Mouse (Mus musculus) layer of hippocampus, adult 8-10 months (tissue): Measurements from ENCODE around the gene Ano6. TPM values are rescaled to one million over a fixed set of nuclear protein-coding genes. Genes with fewer than 3 reads are reported as not detected.

Experiments
- DNase-seq, 2 experiments: peaks; one replicate each; pipeline ENCODE4 v3.0.0; 2022; ENCODE audit warnings: low spot score in 2 of 2
- total RNA-seq, 4 experiments: library from RNA; stranded (reverse); gene quantifications; 2 replicates each; pipeline ENCODE4 v1.2.4; 2022

Ano6 gene
- total RNA-seq, 4 experiments from 2014 or later: 27.0 to 34.1 (median 29.7) TPM

DNA sequence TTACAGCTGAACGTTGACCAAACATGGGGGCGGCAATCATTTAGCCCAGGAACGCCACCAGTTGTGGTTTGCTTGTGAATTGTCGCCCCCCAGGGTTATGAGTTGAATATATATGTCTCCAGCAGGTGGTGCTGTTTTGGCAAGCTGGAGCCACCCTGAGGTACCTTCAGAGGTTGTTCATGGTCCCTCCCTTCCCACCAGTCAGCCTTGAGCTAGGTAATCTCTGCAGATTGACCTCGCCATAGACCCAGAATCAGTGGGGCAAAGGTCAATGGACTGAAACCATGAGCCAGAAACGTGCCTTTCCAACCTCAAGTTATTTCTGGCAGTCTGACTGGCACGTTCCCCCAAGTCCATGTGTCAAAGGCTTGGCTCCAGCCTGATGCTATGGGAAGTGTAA, 22.8 kb upstream of the Ano6 start:
- no peak for DNase-seq

DNA sequence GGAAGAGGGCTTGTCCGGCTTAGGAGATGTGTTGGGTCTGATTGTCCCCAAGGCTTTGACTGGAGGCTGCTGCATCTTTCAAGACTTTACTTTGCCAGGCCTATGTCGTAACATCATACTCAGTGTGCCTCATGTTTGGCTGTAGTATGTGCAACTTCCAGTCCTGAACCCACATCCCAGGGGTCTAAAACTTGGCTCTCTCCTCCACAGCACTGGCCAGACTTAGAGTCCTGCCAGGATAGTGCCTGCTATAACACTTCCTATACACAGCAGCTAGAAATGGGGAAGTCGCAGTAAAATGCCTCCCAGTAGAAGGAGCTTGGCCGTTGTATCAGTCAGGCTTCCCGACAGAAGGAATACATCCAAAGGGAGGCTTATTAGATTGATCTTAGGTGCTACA, 21.9 kb upstream of the Ano6 start:
- no peak for DNase-seq

GRCm38 (mm10) chr15:95769576-95769975, 21.1 kb upstream of the Ano6 start:
- DNase-seq: no peak

DNA sequence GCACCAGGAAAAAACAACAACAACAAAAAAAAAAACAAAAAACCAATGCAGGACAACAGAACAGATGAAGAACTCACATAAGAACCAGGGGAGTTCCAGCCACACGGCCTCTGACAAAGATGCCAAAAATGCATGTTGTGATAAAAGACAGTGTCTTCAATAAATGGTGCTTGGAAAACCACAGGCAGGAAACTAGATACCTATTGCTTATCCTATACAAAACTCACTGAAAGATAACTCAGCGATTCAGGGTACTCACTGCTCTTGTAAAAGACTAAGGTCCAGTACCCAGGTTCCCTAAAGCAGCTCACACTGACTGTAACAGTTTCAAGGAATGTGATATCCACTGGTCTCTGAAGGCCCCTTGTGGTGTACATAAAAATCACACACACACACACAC, 20.3 kb upstream of the Ano6 start:
- no peak for DNase-seq

GRCm38 (mm10) chr15:95772374-95772773, 18.3 kb upstream of the Ano6 start:
- DNase-seq: no peak

- DNase-seq: peak in 1 of 2 experiments; percentile 44
These were observed 17.5 kb upstream of the Ano6 start for GRCm38 (mm10) chr15:95772861-95773836.

DNA sequence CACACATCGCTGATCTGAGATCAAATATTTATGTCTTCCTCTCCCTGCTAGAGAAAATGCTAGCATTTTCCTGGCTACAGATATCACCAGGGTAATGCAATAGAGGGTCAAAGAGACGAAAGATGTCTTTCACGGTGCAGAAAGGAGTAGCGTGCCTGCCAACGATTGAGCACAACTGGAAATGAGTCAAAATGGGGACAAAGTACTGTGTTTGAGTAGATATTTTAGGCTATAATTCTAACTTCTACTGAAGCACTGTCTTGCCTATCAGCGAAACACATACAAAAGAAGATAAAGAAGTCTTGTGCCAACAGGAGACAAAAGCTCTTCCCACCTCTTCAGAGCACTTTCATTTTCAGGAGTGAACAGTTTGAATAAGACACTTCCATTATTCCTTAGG, 16.4 kb upstream of the Ano6 start:
- DNase-seq: no peak

DNA sequence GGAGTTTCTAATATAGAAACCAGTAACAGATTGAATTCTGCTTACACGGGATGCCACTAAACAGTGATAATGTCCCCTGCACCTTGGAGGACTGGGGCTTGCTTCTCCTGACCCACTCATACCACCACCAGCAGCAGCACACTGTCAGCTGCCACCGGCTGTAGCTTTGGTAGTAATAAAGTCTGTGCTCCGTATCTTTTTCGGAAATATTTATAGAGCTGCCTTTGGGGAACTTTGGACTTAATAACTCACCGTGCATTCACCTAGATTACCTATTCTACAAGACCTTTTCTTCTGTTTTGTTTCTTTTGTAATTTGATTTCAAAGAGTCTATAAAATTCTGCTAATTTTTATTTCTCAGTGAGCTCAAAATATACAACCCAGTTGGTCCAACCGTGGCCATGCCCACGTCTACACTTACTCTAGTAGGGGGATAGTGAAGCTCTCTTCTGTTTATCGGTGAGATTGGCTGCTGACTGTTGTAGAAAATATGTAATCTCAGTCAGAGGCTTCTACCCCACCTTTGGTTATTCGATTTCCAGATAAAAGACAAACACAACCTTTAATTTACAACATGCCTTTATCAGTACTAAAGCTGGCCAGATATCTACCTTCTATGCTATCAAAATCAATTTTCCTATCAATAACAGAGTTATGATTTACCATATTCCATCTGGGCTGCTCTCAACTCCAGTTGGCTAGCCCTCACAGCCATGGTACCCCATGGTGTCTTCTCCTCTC, 15.8 kb upstream of the Ano6 start:
- DNase-seq: no peak

DNA sequence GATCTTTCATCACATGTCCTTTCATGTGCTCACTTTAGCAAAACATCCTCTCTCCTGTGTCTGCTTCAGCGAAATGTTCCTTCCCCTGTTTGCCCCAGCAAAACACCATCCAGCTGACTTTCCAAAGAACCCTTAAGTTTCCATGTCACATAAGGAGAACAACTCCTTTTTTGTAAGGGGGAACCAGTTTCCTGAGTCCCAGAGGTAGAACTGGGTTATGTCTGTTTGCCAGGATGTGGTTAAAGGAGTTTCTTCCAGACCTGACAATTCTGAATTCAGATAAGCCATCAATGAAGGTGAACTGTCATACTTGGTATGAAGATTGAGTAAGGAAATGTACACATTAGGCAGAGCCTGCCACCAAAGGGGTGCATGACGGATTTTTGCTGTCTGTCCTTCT, 12.9 kb upstream of the Ano6 start:
- DNase-seq: no peak

- DNase-seq: no peak
These were observed 11.9 kb upstream of the Ano6 start for GRCm38 (mm10) chr15:95778710-95779109.

DNA sequence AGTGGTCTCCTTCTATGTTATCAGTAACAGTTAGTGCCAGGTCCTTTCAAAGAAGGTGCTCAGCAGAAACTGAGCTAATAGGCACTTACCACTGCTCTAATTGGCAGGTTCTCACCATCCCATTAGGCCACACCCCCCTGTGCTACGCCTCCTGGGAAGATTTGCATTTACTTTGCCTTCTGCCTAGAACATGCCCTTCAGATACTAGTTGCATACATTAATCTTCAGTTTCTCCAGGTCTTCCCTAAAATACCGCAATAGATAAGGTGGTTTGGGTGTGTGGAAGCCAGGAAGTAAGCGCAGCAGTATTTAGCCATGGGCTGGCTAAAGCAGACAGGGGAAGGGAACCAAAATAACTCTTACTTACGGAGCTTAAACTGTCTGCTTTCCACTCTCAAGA, 4.0 kb upstream of the Ano6 start:
- DNase-seq: no peak

DNA sequence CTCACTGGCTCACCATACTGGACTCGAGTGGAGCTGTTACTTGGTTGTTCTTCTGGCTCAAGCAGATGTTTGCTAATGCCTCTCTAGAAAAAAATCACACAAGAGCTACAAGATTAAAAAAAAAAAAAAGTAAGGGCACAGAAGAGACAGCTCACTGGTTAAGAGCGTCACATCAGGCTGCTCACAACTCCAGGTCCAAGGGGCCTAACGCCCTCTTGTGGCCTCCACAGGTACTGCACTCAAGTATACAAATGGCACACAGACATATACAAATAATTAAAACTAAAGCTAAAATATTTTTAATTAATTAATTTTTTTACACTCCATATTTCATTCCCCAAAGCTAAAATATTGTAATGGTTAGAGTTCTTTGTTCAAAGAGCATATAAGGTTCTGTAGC, 3.1 kb upstream of the Ano6 start:
- no peak for DNase-seq

DNA sequence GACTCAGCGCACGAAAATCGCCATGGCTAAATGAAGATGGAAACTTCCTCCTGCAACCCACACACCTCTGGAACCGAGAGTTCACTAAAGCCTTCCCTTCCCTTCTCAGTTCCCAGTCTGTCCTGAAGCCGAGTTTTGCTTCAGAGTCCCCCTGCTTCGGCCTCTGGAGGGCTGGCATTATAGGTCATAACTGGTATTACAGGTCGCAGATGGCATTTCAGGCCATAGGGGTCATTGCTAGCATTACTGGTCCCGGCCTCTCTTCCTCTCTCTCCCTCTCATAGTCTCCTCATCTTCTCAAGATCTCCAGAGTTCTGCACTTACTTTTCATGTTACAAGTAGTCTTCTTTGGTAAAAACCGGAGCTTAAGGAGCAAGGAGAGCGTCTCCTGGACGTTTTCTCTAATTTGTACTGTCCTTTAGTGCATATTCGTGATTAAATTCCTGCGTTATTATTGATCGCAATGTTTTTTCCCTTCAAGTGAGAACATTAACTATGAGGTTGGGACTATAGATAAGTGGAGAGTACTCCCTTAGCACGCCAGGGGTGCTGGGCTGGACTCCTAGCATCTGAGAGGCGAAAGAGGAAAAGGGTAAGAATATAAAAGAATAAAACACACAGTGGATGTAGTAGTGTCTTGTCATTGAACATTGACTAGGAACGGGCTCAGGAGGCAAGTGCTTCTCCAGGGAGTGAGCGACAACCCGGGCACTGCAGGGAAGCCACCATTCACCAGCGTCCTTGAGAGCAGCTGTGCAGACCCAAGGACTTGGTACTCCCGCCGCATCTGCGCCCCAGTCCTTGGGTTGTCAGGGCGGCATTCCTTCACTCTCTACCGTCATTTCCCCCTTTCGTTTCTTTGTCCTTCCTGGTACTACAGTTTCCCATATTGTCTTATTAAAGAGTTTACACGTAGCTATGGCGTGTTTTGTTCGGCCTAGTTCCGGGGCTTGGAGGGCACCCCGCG, 798 bp upstream of the Ano6 start:
- DNase-seq: peak in 1 of 2 experiments; percentile 37

GRCm38 (mm10) chr15:95791141-95791791, 623 bp downstream of the Ano6 start:
- DNase-seq: no peak

GRCm38 (mm10) chr15:95791855-95792254, 1.2 kb downstream of the Ano6 start:
- no peak for DNase-seq

DNA sequence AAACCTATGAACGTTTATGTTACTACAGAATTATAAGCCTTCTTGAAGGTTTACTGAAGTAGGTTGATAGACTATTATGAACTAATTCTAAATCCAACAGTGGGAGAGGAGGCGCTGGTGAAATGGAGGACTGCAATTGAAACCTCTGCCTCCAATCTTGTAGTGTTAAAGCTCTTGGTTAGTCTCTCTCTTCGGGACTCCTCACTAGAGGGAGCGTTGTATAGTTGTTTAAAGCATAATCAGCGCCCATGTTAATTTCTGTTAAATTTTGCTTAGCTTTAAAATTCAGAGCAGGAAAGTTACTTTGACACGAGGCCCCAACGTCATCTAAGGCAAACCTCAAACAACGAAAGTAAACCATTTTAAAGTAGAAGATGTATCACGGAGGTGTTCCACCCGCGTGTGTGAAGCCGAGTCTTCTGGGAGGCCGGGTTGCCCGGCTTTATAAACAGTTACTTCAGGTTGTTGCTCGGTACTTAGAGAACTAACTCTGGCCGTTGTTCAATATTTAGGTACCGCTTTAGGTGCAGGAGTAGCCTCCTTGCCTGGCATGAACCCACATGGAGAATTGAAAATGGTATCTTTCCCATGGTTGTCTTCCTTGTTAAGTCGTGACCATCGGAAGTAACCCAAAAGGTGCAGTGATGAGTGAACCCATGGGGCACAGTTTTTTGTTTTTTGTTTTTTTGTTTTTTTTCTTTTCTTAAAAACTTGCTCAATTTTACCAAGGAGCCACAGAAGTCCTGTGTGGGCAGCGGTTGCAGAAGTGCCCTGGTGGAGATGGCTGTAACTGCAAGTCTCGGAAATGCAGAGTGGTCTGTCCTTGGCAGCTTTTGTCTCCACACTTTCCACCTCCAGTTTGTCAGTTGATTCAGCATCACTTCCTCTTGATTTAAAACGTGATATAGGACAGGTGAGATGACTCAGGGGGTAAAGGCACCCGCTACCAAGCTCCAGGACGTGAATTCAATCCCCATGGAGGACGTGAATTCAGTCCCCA, 1.9 kb downstream of the Ano6 start:
- DNase-seq: no peak

- no peak for DNase-seq
These were observed 3.3 kb downstream of the Ano6 start for GRCm38 (mm10) chr15:95793748-95794491.

GRCm38 (mm10) chr15:95794611-95795565, 4.2 kb downstream of the Ano6 start:
- no peak for DNase-seq
